Mouse (Mus musculus) testis, adult 2 months (tissue): ENCODE measurements around the gene Ift52. TPM values are rescaled to one million over a fixed set of nuclear protein-coding genes. Genes with fewer than 3 reads are reported as not detected.

Source experiments
- H3K27ac ChIP-seq: fragments of 200-500 bp; 2 replicates; pipeline ENCODE4 v1.5.1; 2012; ENCODE audit warnings: low read depth, low read length; ENCODE audit not compliant: control insufficient read depth, insufficient read depth
- H3K27me3 ChIP-seq: fragments of 200-500 bp; 2 replicates; pipeline ENCODE4 v1.6.1; 2012; ENCODE audit warnings: mild to moderate bottlenecking, low read length, moderate library complexity; ENCODE audit not compliant: control insufficient read depth, insufficient read depth
- H3K36me3 ChIP-seq: fragments of 200-500 bp; 2 replicates; pipeline ENCODE4 v1.6.1; 2012; ENCODE audit warnings: mild to moderate bottlenecking, low read length; ENCODE audit not compliant: control insufficient read depth, insufficient read depth
- H3K4me1 ChIP-seq: fragments of 200-500 bp; 2 replicates; pipeline ENCODE4 v1.6.1; 2012; ENCODE audit warnings: low read length; ENCODE audit not compliant: control insufficient read depth, insufficient read depth
- H3K4me3 ChIP-seq: fragments of 200-500 bp; 2 replicates; pipeline ENCODE4 v1.5.1; 2012; ENCODE audit warnings: low read depth, mild to moderate bottlenecking, low read length, moderate library complexity, mixed read lengths; ENCODE audit not compliant: control insufficient read depth
- CTCF ChIP-seq: fragments of 200-500 bp; IDR thresholded peaks from 2 replicates; pipeline ENCODE4 v1.5.1; 2012; ENCODE audit warnings: low read depth, mild to moderate bottlenecking, inconsistent platforms, low read length, moderate library complexity; ENCODE audit not compliant: control insufficient read depth, insufficient read depth, insufficient replicate concordance
- POLR2A ChIP-seq: fragments of 200-500 bp; IDR thresholded peaks from 2 replicates; pipeline ENCODE4 v1.6.1; 2012; ENCODE audit warnings: low read depth, mild to moderate bottlenecking, inconsistent platforms, low read length, moderate library complexity; ENCODE audit not compliant: control insufficient read depth
- polyA plus RNA-seq: library from polyadenylated mRNA; depleted of rRNA; stranded (reverse); fragments of >200 nt; gene quantifications from 2 replicates; pipeline ENCODE4 v1.2.3, GENCODE M21; 2012

Ift52 gene
- polyA plus RNA-seq, 1 experiment, result 41.0 TPM

GRCm38 (mm10) chr2:163067233-163067632, 50.1 kb downstream of the Ift52 start:
- H3K4me1 ChIP-seq, result no peaks in the 10 kb centered on the region
- H3K4me3 ChIP-seq, result no peak overlapping the region
- H3K27ac ChIP-seq, result no peak overlapping the region
- H3K36me3 ChIP-seq, result no peaks in the 10 kb centered on the region
- H3K27me3 ChIP-seq, result no peaks in the 10 kb centered on the region
- no peak for TF ChIP-seq POLR2A
- no peak for TF ChIP-seq CTCF

GRCm38 (mm10) chr2:163070213-163070612, 53.1 kb downstream of the Ift52 start:
- Histone ChIP-seq H3K4me1 (no peaks in the 10 kb centered on the region), H3K27ac (no peak overlapping the region), H3K36me3 (no peaks in the 10 kb centered on the region)

GRCm38 (mm10) chr2:163071590-163071989, 54.4 kb downstream of the Ift52 start:
- no peaks in the 10 kb centered on the region for H3K27me3 ChIP-seq
- H3K4me3 ChIP-seq, result no peak overlapping the region
- H3K4me1 ChIP-seq, result no peaks in the 10 kb centered on the region
- no peak for TF ChIP-seq POLR2A
- TF ChIP-seq CTCF, result no peak
- no peaks in the 10 kb centered on the region for H3K36me3 ChIP-seq
- no peak overlapping the region for H3K27ac ChIP-seq

More at GRCm38 (mm10) chr2:163070213-163070612, 53.1 kb downstream of the Ift52 start:
- H3K27me3 ChIP-seq, result no peaks in the 10 kb centered on the region
- H3K4me3 ChIP-seq, result no peak overlapping the region
- TF ChIP-seq CTCF, result no peak
- TF ChIP-seq POLR2A, result no peak

GRCm38 (mm10) chr2:163073023-163073757, 56.0 kb downstream of the Ift52 start:
- no peaks in the 10 kb centered on the region for H3K4me1 ChIP-seq
- no peak for TF ChIP-seq CTCF
- no peak for TF ChIP-seq POLR2A
- no peaks in the 10 kb centered on the region for H3K27me3 ChIP-seq
- H3K36me3 ChIP-seq, result no peaks in the 10 kb centered on the region
- H3K27ac ChIP-seq, result no peak overlapping the region
- H3K4me3 ChIP-seq, result no peak overlapping the region

GRCm38 (mm10) chr2:163074006-163074405, 56.9 kb downstream of the Ift52 start:
- Histone ChIP-seq H3K27me3 (no peaks in the 10 kb centered on the region), H3K4me3 (no peak overlapping the region), H3K36me3 (no peaks in the 10 kb centered on the region), H3K4me1 (no peaks in the 10 kb centered on the region), H3K27ac (no peak overlapping the region)
- TF ChIP-seq CTCF, result no peak
- no peak for TF ChIP-seq POLR2A

- TF ChIP-seq CTCF (no peak), POLR2A (no peak)
- Histone ChIP-seq H3K27me3 (no peaks in the 10 kb centered on the region), H3K27ac (no peak overlapping the region), H3K4me1 (no peaks in the 10 kb centered on the region), H3K36me3 (no peaks in the 10 kb centered on the region), H3K4me3 (no peak overlapping the region)
These were observed 57.7 kb downstream of the Ift52 start for GRCm38 (mm10) chr2:163074808-163075207.

- Histone ChIP-seq H3K27me3 (no peaks in the 10 kb centered on the region), H3K27ac (no peak overlapping the region), H3K36me3 (no peaks in the 10 kb centered on the region), H3K4me1 (no peaks in the 10 kb centered on the region), H3K4me3 (no peak overlapping the region)
- TF ChIP-seq POLR2A (no peak), CTCF (no peak)
These were observed 58.1 kb downstream of the Ift52 start for GRCm38 (mm10) chr2:163075234-163075633.

GRCm38 (mm10) chr2:163079041-163079440, 61.9 kb downstream of the Ift52 start:
- TF ChIP-seq POLR2A (no peak), CTCF (no peak)
- H3K4me3 ChIP-seq, result no peak overlapping the region
- no peaks in the 10 kb centered on the region for H3K27me3 ChIP-seq
- no peak overlapping the region for H3K27ac ChIP-seq
- H3K36me3 ChIP-seq, result no peaks in the 10 kb centered on the region
- no peaks in the 10 kb centered on the region for H3K4me1 ChIP-seq
